Mouse (Mus musculus) spleen, adult 2 months (tissue): ENCODE measurements around the gene Zbtb20.

Source experiments
- CTCF ChIP-seq: fragments of 200-500 bp; IDR thresholded peaks from 2 replicates; pipeline ENCODE4 v1.5.1; 2011; ENCODE audit warnings: mild to moderate bottlenecking, inconsistent platforms; ENCODE audit not compliant: insufficient read depth, insufficient read length, insufficient replicate concordance; ENCODE audit errors: extremely low read depth
- POLR2A ChIP-seq: fragments of 200-500 bp; IDR thresholded peaks from 2 replicates; pipeline ENCODE4 v1.6.1; 2011; ENCODE audit warnings: low read depth, low read length, inconsistent platforms

- no peak for TF ChIP-seq CTCF
- no peak for TF ChIP-seq POLR2A
Observed at GRCm38 (mm10) chr16:43256900-43257281, 381.2 kb downstream of the Zbtb20 start.
